ENCODE assay signal across 9 mouse cellular contexts in genomic region chr4:63398854-63399609, GRCm38 (mm10). TPM values are rescaled to one million over a fixed set of nuclear protein-coding genes. Genes with fewer than 3 reads are reported as not detected.
DNase-seq lines count a peak whose midpoint lies in the region; ATAC-seq lines count a peak whose summit lies in the region.
"Had no signal": no experiment of that assay in that cellular context is flagged by ENCODE, and none has a peak within 500 bp of the region (broad histone marks: within the 10 kb centered on the region; RNA-seq: fewer than 3 reads in every experiment).

No protein-coding gene starts in this region.

- no peak overlapping the region for H3K9ac ChIP-seq in embryonic facial prominence, embryonic 12.5 days
- H3K9ac ChIP-seq in hindbrain, embryonic 16.5 days (ENCODE audit: low read depth, low read length): no peak overlapping the region
- H3K9ac ChIP-seq in lung, embryonic 16.5 days (ENCODE audit: low read length): no peak overlapping the region
- H3K9ac ChIP-seq in stomach, embryonic 16.5 days (ENCODE audit: low read length): peak overlapping the region; percentile 47; the same call in 1 of the 2 replicates

- WGBS in embryonic facial prominence, embryonic 12.5 days: 45% methylated on average over 11 of the region's 11 CpGs
- WGBS in hindbrain, embryonic 16.5 days: 69% methylated on average over 11 of the region's 11 CpGs
- WGBS in lung, embryonic 16.5 days: 24% methylated on average over 11 of the region's 11 CpGs
- 57% methylated on average over 11 of the region's 11 CpGs for WGBS in stomach, embryonic 16.5 days

- peaks cover 50% of the 10 kb centered on the region for H3K4me1 ChIP-seq in embryonic facial prominence, embryonic 12.5 days
- peaks cover 18% of the 10 kb centered on the region for H3K4me1 ChIP-seq in hindbrain, embryonic 16.5 days (ENCODE audit: control insufficient read depth, insufficient read depth, low read depth, low read length)
- peaks cover 49% of the 10 kb centered on the region for H3K4me1 ChIP-seq in lung, embryonic 16.5 days (replicated peaks; ENCODE audit: control insufficient read depth, insufficient read depth, low read length)
- peaks cover 31% of the 10 kb centered on the region for H3K4me1 ChIP-seq in stomach, embryonic 16.5 days (ENCODE audit: control insufficient read depth, insufficient read depth, low read length)

- no peak overlapping the region for H3K4me3 ChIP-seq in embryonic facial prominence, embryonic 12.5 days
- H3K4me3 ChIP-seq in hindbrain, embryonic 16.5 days (ENCODE audit: low read length): no peak overlapping the region
- H3K4me3 ChIP-seq in lung, embryonic 16.5 days (ENCODE audit: low read length): no peak overlapping the region
- H3K4me3 ChIP-seq in stomach, embryonic 16.5 days (replicated peaks; ENCODE audit: low read length): no peak overlapping the region; the same call in 1 of the 2 replicates

- H3K4me2 ChIP-seq in embryonic facial prominence, embryonic 12.5 days (replicated peaks): no peak overlapping the region; the same call in 1 of the 2 replicates
- H3K4me2 ChIP-seq in hindbrain, embryonic 16.5 days (ENCODE audit: low read length): no peak overlapping the region
- H3K4me2 ChIP-seq in lung, embryonic 16.5 days (ENCODE audit: low read depth, low read length): peak overlapping the region; percentile 21
- H3K4me2 ChIP-seq in stomach, embryonic 16.5 days (ENCODE audit: low read depth, low read length): 0 out of 2 replicates have a peak overlapping the region, but pooled peaks have one; percentile 16

- no peaks in the 10 kb centered on the region for H3K27me3 ChIP-seq in embryonic facial prominence, embryonic 12.5 days
- H3K27me3 ChIP-seq in hindbrain, embryonic 16.5 days (replicated peaks; ENCODE audit: control insufficient read depth, insufficient read depth, low read length): no peaks in the 10 kb centered on the region
- H3K27me3 ChIP-seq in lung, embryonic 16.5 days (ENCODE audit: control insufficient read depth, insufficient read depth, low read depth, low read length): no peaks in the 10 kb centered on the region
- H3K27me3 ChIP-seq in stomach, embryonic 16.5 days (ENCODE audit: control insufficient read depth, insufficient read depth, low read length): no peaks in the 10 kb centered on the region

- peak overlapping the region; percentile 67 for H3K27ac ChIP-seq in embryonic facial prominence, embryonic 12.5 days
- peak overlapping the region; percentile 11; the same call in 1 of the 2 replicates for H3K27ac ChIP-seq in hindbrain, embryonic 16.5 days (ENCODE audit: low read depth, low read length)
- H3K27ac ChIP-seq in lung, embryonic 16.5 days (ENCODE audit: low read length): peak overlapping the region; percentile 83
- peak overlapping the region; percentile 62; the same call in 1 of the 2 replicates for H3K27ac ChIP-seq in stomach, embryonic 16.5 days (ENCODE audit: low read length)

- DNase-seq in heart, adult 9 months (ENCODE audit: low spot score in 2 of 2): peak; percentile 67 to 76
- DNase-seq in heart, adult 8-10 months (ENCODE audit: low spot score): no peak
- DNase-seq in adrenal gland, postnatal 10 days: no peak
- DNase-seq in layer of hippocampus, adult 11-12 months (ENCODE audit: low spot score): no peak

- peaks cover 34% of the 10 kb centered on the region for H3K36me3 ChIP-seq in embryonic facial prominence, embryonic 12.5 days
- peaks cover 5% of the 10 kb centered on the region; the same call in 1 of the 2 replicates for H3K36me3 ChIP-seq in hindbrain, embryonic 16.5 days (ENCODE audit: control insufficient read depth, insufficient read depth, low read length)
- H3K36me3 ChIP-seq in lung, embryonic 16.5 days (ENCODE audit: control insufficient read depth, insufficient read depth, low read length): peaks cover 8% of the 10 kb centered on the region
- H3K36me3 ChIP-seq in stomach, embryonic 16.5 days (ENCODE audit: control insufficient read depth, insufficient read depth, low read length): 0 out of 2 replicates have a peak, but pooled peaks cover 4% of the 10 kb centered on the region
- H3K36me3 ChIP-seq: G1E had no signal

- no peaks in the 10 kb centered on the region for H3K9me3 ChIP-seq in embryonic facial prominence, embryonic 12.5 days
- no peaks in the 10 kb centered on the region for H3K9me3 ChIP-seq in hindbrain, embryonic 16.5 days (ENCODE audit: control insufficient read depth, low read length)
- H3K9me3 ChIP-seq in lung, embryonic 16.5 days (ENCODE audit: control insufficient read depth, low read length): no peaks in the 10 kb centered on the region
- no peaks in the 10 kb centered on the region for H3K9me3 ChIP-seq in stomach, embryonic 16.5 days (replicated peaks; ENCODE audit: control insufficient read depth, low read length)

- no peak for ATAC-seq in embryonic facial prominence, embryonic 12.5 days (ENCODE audit: insufficient number of reproducible peaks, insufficient read depth, low FRiP score, low TSS enrichment)
- ATAC-seq in hindbrain, embryonic 16.5 days: peak; percentile 17; the same call in 1 of the 2 replicates
- ATAC-seq in lung, embryonic 16.5 days (ENCODE audit: low read depth): peak; percentile 54
- no peak for ATAC-seq in stomach, embryonic 16.5 days (ENCODE audit: insufficient read depth, low FRiP score)

RNA-seq across cellular contexts. Expression of gene Akna, which starts 4.1 kb away (rescaled TPM):
- 1 to 10 TPM; 3.1 to 4.4 (median 3.5) TPM for total RNA-seq in heart, adult 8-10 months (2022)
- polyA plus RNA-seq in embryonic facial prominence, embryonic 12.5 days (2016; fragmentation: Nextera tagmentation; extraction: Ambion mirVana): 11.6 and 12.4 TPM in 2 replicates
- polyA plus RNA-seq in hindbrain, embryonic 16.5 days (2015; fragmentation: Nextera tagmentation; extraction: Ambion mirVana): 4.6 and 6.5 TPM in 2 replicates
- polyA plus RNA-seq in lung, embryonic 16.5 days (2015; fragmentation: Nextera tagmentation; extraction: Ambion mirVana): 10.2 and 10.6 TPM in 2 replicates
- 6.2 and 7.0 TPM in 2 replicates for polyA plus RNA-seq in stomach, embryonic 16.5 days (2015; fragmentation: Nextera tagmentation; extraction: Ambion mirVana)
- 1 to 10 TPM; 7.4 to 7.7 TPM for total RNA-seq in adrenal gland, postnatal 10 days (2021)

RNA-seq across cellular contexts. Expression of gene Orm2, which starts 36.8 kb away (rescaled TPM):
- under 1 TPM in 2 of 4 experiments, not detected in 2; 0.34 to 0.37 TPM for total RNA-seq in heart, adult 8-10 months (2022)
- not detected in 2 replicates for polyA plus RNA-seq in embryonic facial prominence, embryonic 12.5 days (2016; fragmentation: Nextera tagmentation; extraction: Ambion mirVana)
- polyA plus RNA-seq in hindbrain, embryonic 16.5 days (2015; fragmentation: Nextera tagmentation; extraction: Ambion mirVana): not detected in 2 replicates
- polyA plus RNA-seq in lung, embryonic 16.5 days (2015; fragmentation: Nextera tagmentation; extraction: Ambion mirVana): not detected in 2 replicates
- polyA plus RNA-seq in stomach, embryonic 16.5 days (2015; fragmentation: Nextera tagmentation; extraction: Ambion mirVana): not detected in 2 replicates
- under 1 TPM in 1 of 2 experiments, not detected in 1; 0.84 TPM for total RNA-seq in adrenal gland, postnatal 10 days (2021)
- total RNA-seq: G1E had no signal
- polyA plus RNA-seq: G1E had no signal

RNA-seq across cellular contexts. Expression of gene Orm3, which starts 43.1 kb away (rescaled TPM):
- 1 to 10 TPM in 2 of 4 experiments, under 1 TPM in 2; 0.60 to 4.5 (median 1.7) TPM for total RNA-seq in heart, adult 8-10 months (2022)
- polyA plus RNA-seq in embryonic facial prominence, embryonic 12.5 days (2016; fragmentation: Nextera tagmentation; extraction: Ambion mirVana): not detected in 2 replicates
- not detected in 2 replicates for polyA plus RNA-seq in hindbrain, embryonic 16.5 days (2015; fragmentation: Nextera tagmentation; extraction: Ambion mirVana)
- not detected in 2 replicates for polyA plus RNA-seq in lung, embryonic 16.5 days (2015; fragmentation: Nextera tagmentation; extraction: Ambion mirVana)
- polyA plus RNA-seq in stomach, embryonic 16.5 days (2015; fragmentation: Nextera tagmentation; extraction: Ambion mirVana): not detected in 2 replicates
- total RNA-seq in adrenal gland, postnatal 10 days (2021): 1 to 10 TPM; 1.5 to 2.2 TPM
- total RNA-seq: G1E had no signal
- polyA plus RNA-seq: G1E had no signal

RNA-seq across cellular contexts. Expression of gene Orm1, which starts 54.7 kb away (rescaled TPM):
- total RNA-seq in heart, adult 8-10 months (2022): under 1 TPM in 1 of 4 experiments, not detected in 3; 0.75 TPM
- polyA plus RNA-seq in embryonic facial prominence, embryonic 12.5 days (2016; fragmentation: Nextera tagmentation; extraction: Ambion mirVana): not detected in 2 replicates
- not detected in 2 replicates for polyA plus RNA-seq in hindbrain, embryonic 16.5 days (2015; fragmentation: Nextera tagmentation; extraction: Ambion mirVana)
- polyA plus RNA-seq in lung, embryonic 16.5 days (2015; fragmentation: Nextera tagmentation; extraction: Ambion mirVana): 0.48 TPM in 1 of 2 replicates, not detected in the other
- 0.23 TPM in 1 of 2 replicates, not detected in the other for polyA plus RNA-seq in stomach, embryonic 16.5 days (2015; fragmentation: Nextera tagmentation; extraction: Ambion mirVana)
- total RNA-seq in adrenal gland, postnatal 10 days (2021): 10 to 100 TPM in 1 of 2 experiments, 1 to 10 TPM in 1; 3.2 to 11.8 TPM
- total RNA-seq: G1E had no signal
- polyA plus RNA-seq: G1E had no signal

Comparison
In these comparisons a context has a peak if more than half of its experiments do, and no peak if none do; other contexts are left out.
1. DNase-seq: peak in heart, adult 9 months (2 of 2); none in heart, adult 8-10 months (single experiment), adrenal gland, postnatal 10 days (single experiment) and layer of hippocampus, adult 11-12 months (single experiment).
2. ATAC-seq: peak in hindbrain, embryonic 16.5 days (single experiment) and lung, embryonic 16.5 days (single experiment); none in embryonic facial prominence, embryonic 12.5 days (single experiment) and stomach, embryonic 16.5 days (single experiment).
3. H3K27ac ChIP-seq: peak in every context shown above with its lines; median percentile 83 in lung, embryonic 16.5 days; 67 in embryonic facial prominence, embryonic 12.5 days; 62 in stomach, embryonic 16.5 days; 11 in hindbrain, embryonic 16.5 days.
4. H3K4me2 ChIP-seq: peak in lung, embryonic 16.5 days (single experiment) and stomach, embryonic 16.5 days (single experiment); none in embryonic facial prominence, embryonic 12.5 days (single experiment) and hindbrain, embryonic 16.5 days (single experiment).